Mouse (Mus musculus) embryo, embryonic 9.5 days (tissue): ENCODE measurements around the gene Dnmbp.

ENCODE experiments used
- DNase-seq: peaks from one replicate; pipeline ENCODE4 v3.0.0-alpha.2; 2017; ENCODE audit errors: extremely low spot score

Gene Dnmbp

GRCm38 (mm10) chr19:43801427-43802051 lies 138.5 kb downstream of the Dnmbp start:
- no peak for DNase-seq

GRCm38 (mm10) chr19:43797216-43797615 lies 142.8 kb downstream of the Dnmbp start:
- no peak for DNase-seq
